Mouse (Mus musculus) intestine, embryonic 15.5 days (tissue): ENCODE measurements around the gene Sdhaf1. TPM values are rescaled to one million over a fixed set of nuclear protein-coding genes. Genes with fewer than 3 reads are reported as not detected.

Source experiments
- ATAC-seq: fragments of 200-750 bp; cut with Nextera tagmentation; 2 replicates; pipeline ENCODE4 v1.8.0; 2017; ENCODE audit warnings: moderate TSS enrichment, moderate library complexity
- H3K27ac ChIP-seq: fragments of 300-500 bp; sonication (generic); 2 replicates; pipeline ENCODE4 v1.5.1; 2015; ENCODE audit warnings: mild to moderate bottlenecking, inconsistent platforms
- H3K27me3 ChIP-seq: fragments of 300-500 bp; sonication (generic); replicated peaks from 2 replicates; pipeline ENCODE4 v1.6.1; 2015; ENCODE audit warnings: inconsistent platforms
- H3K36me3 ChIP-seq: fragments of 300-500 bp; sonication (generic); 2 replicates; pipeline ENCODE4 v1.6.1; 2015; ENCODE audit warnings: inconsistent platforms
- H3K4me1 ChIP-seq: fragments of 300-500 bp; sonication (generic); replicated peaks from 2 replicates; pipeline ENCODE4 v1.6.1; 2015; ENCODE audit warnings: inconsistent platforms
- H3K4me2 ChIP-seq: fragments of 300-500 bp; sonication (generic); replicated peaks from 2 replicates; pipeline ENCODE4 v1.6.1; 2015; ENCODE audit warnings: mild to moderate bottlenecking, inconsistent platforms
- H3K4me3 ChIP-seq: fragments of 300-500 bp; sonication (generic); replicated peaks from 2 replicates; pipeline ENCODE4 v1.5.1; 2015; ENCODE audit warnings: inconsistent platforms
- H3K9ac ChIP-seq: fragments of 300-500 bp; sonication (generic); 2 replicates; pipeline ENCODE4 v1.6.1; 2015; ENCODE audit warnings: inconsistent platforms
- H3K9me3 ChIP-seq: fragments of 300-500 bp; sonication (generic); 2 replicates; pipeline ENCODE4 v1.6.1; 2016; ENCODE audit warnings: inconsistent platforms
- WGBS: fragments of 180-500 bp; shearing (Covaris S2); methylation state at CpG from one replicate; pipeline ENCODE4 v1.1.7; 2015; 5-methylcytosine and 5-hydroxymethylcytosine counted together
- polyA plus RNA-seq: library from polyadenylated mRNA; unstranded; fragments of >200 nt; fragmentation: Nextera tagmentation; extraction: Ambion mirVana; gene quantifications from 2 replicates; pipeline ENCODE4 v1.2.1, GENCODE M21; 2015

The Sdhaf1 gene
- polyA plus RNA-seq, 1 experiment from 2014 or later = 18.0 TPM

- ATAC-seq = peak; percentile 31
- no peaks in the 10 kb centered on the region for H3K36me3 ChIP-seq
- WGBS = 27% methylated on average over 6 of the region's 6 CpGs
- H3K4me2 ChIP-seq = peak overlapping the region; percentile 87
- H3K27ac ChIP-seq = peak overlapping the region; percentile 92
- H3K4me3 ChIP-seq = peak overlapping the region; percentile 85
- no peaks in the 10 kb centered on the region for H3K27me3 ChIP-seq
- H3K9ac ChIP-seq = peak overlapping the region; percentile 45
- peaks cover 10% of the 10 kb centered on the region for H3K4me1 ChIP-seq
- H3K9me3 ChIP-seq = no peaks in the 10 kb centered on the region
Measured at GRCm38 (mm10) chr7:30322865-30323264, 830 bp downstream of the Sdhaf1 start.

GRCm38 (mm10) chr7:30322285-30322667, 1.4 kb downstream of the Sdhaf1 start:
- Histone ChIP-seq H3K9ac (peak overlapping the region; percentile 92), H3K4me1 (peaks cover 10% of the 10 kb centered on the region), H3K36me3 (no peaks in the 10 kb centered on the region), H3K4me2 (peak overlapping the region; percentile 87), H3K4me3 (peak overlapping the region; percentile 85), H3K9me3 (no peaks in the 10 kb centered on the region), H3K27ac (peak overlapping the region; percentile 92), H3K27me3 (no peaks in the 10 kb centered on the region)
- peak; percentile 98 for ATAC-seq
- WGBS = under 1% methylated on average over 20 of the region's 20 CpGs

DNA sequence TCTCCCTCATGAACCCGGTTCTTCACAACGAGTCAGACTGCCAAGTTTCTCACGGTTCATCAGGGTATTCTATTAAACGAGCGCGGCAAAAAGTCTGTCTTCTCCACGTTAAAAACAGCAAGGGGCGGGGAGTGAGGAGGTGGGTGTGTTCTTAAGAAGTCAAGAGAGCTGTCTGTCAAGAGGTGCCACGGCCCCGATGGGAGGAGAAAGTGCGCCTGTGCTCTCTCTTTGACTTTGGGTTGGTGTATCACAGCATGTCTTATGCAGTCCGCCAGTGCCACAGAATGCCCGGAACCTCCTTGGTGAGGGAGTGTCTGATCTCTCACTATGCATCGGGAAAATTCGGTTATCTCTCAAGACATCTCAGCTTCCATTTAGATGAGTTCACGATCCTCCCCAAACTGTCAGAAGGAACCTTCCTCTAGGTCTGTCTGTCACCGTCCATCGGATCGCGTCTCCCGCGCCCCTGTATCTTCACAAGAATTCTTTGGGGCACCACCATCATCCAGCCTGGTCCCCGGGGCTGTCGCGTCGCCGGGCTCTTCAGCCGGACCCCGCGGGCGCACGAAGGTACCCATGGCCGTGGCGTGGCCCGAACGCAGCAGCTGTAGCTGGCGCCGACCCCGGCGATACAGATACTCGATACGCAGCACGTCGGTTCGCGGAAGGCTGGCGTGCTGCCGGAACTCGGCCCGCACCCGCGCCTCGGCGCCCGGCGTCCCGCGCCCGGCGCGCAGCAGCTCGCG, 2.0 kb downstream of the Sdhaf1 start, which contains the start of gene E130208F15Rik:
E130208F15Rik (plus strand) TSS at position 202 of the 746 bp plus-strand sequence.
- Histone ChIP-seq H3K4me3 (peak within 1 kb of the TSS; percentile 85), H3K27ac (peak within 1 kb of the TSS; percentile 92), H3K4me2 (peak within 1 kb of the TSS; percentile 87), H3K4me1 (peaks cover 10% of the 10 kb centered on the region), H3K27me3 (no peaks in the 10 kb centered on the region), H3K9ac (peak within 1 kb of the TSS; percentile 92), H3K36me3 (no peaks in the 10 kb centered on the region), H3K9me3 (no peaks in the 10 kb centered on the region)
- under 1% methylated on average over 63 of the region's 63 CpGs for WGBS
- peak; percentile 74 for ATAC-seq

DNA sequence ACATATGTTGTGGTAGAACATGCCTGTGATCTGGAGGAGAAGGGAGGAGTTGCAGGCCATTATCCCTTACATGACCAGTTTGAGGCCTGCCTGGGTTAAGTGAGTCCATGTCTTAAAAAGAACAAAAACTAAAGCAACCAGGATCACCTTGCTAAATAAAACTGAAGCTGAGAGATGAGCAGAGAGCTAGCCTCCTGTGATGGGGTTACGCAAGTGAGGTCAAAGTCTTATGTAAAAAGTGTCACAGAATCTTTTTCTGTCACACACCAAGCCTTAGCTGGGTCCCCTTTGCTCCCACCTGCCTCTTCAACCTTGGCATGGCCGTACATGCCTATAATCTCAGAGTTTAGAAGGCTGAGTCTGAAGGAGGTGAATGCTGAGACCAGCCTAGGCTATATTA, 2.7 kb downstream of the Sdhaf1 start:
- Histone ChIP-seq H3K4me3 (no peak overlapping the region), H3K4me1 (peaks cover 10% of the 10 kb centered on the region), H3K27ac (0 out of 2 replicates have a peak overlapping the region, but pooled peaks have one; percentile 40), H3K4me2 (peak overlapping the region; percentile 87), H3K9me3 (no peaks in the 10 kb centered on the region), H3K9ac (0 out of 2 replicates have a peak overlapping the region, but pooled peaks have one; percentile 4), H3K27me3 (no peaks in the 10 kb centered on the region), H3K36me3 (no peaks in the 10 kb centered on the region)
- ATAC-seq = no peak
- WGBS = 74% methylated on average over 2 of the region's 2 CpGs

DNA sequence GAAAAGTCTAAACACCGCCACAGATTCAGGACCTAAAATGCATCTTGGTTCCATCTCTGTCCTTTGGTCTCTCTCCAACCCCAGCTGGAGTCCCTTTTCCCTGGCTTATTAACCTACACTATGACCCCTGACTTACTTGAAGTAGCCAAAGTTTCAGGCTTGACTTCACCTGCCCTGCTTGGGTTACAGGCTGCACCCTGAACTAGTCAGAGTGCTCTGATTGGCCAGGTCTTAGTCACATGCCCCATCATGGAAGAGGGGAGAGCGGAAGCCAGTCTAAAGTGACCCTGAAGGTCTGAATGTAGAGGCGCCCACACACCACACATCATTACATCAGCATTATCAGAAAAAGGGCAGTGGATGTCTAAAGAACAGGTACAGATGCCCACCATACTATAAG, 5.6 kb downstream of the Sdhaf1 start:
- Histone ChIP-seq H3K4me2 (no peak overlapping the region), H3K36me3 (no peaks in the 10 kb centered on the region), H3K27me3 (no peaks in the 10 kb centered on the region), H3K4me1 (peaks cover 20% of the 10 kb centered on the region), H3K27ac (no peak overlapping the region), H3K4me3 (no peak overlapping the region), H3K9ac (no peak overlapping the region), H3K9me3 (no peaks in the 10 kb centered on the region)
- WGBS = 96% methylated on average over 3 of the region's 3 CpGs
- ATAC-seq = no peak

DNA sequence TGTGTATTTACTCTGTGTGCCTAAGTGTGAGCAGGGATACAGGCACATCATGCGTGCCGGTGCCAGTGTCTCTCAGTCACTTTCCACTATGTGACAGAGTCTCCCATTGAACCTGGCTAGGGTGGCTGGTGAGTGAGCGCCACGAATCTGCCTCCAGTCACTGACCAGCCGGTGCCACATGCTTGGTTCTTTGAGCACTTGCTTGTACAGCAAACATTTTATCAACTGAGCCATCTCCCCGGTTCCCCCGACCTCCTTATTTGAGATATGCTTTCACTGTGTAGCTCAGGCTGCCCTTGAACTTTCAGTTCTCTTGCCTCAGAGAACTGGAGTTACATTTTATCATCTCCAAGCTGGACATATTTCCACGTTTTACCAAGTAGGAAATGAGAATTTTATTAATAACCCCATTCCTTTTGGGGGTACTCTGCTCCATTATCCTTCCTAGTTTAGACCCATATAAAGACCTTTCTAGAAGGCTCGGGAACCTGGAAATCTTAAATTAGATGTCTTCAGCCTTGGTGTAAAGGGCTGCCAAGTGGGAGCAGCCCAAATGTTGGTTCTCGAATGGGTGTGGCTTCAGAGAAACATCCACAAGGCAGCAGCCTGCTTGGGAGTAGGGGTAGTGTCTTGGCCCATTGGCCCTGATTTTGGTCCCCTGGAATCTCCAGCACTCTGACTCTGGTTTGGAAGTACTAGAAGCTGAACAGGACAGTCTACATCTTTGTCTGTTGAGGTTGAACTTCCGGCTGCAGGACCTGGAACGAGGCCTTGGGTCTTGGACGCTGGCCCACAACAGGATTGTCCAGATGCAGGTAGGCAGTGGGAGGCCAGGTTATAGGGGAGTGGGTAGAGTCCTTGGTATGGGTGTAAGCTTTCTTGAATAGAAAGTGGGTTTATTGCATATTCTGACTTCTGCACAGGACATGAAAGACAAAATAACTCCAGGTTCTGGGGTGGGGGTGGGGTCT, 7.9 kb downstream of the Sdhaf1 start:
- H3K27me3 ChIP-seq = no peaks in the 10 kb centered on the region
- WGBS = 65% methylated on average over 13 of the region's 13 CpGs
- H3K9me3 ChIP-seq = no peaks in the 10 kb centered on the region
- peak overlapping the region; percentile 50 for H3K9ac ChIP-seq
- H3K4me2 ChIP-seq = peak overlapping the region; percentile 61
- peak overlapping the region; percentile 47 for H3K4me3 ChIP-seq
- no peak for ATAC-seq
- H3K4me1 ChIP-seq = peaks cover 14% of the 10 kb centered on the region; the same call in 1 of the 2 replicates
- no peak overlapping the region for H3K27ac ChIP-seq
- H3K36me3 ChIP-seq = no peaks in the 10 kb centered on the region

DNA sequence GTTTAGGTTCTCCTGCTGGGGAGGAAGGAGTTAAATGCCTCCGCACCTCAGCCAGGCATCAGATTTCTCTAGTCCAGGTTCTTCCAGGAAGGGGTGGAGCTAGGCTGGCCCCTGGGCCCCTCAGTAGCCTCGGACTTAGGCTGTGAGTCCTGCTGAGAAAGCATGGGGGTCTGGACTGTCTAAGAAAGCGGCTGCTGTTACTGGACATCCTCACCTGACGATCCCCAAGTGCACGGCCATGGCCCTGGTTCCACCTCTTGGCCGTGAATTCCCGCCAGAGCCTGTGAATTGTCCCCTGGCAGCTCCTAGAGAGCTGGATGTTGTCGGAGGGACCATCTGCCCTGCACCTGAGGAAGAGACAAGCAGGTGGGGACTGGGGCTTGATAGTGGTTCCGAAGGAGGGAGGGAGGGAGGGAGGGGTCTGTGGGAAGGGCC, 9.0 kb downstream of the Sdhaf1 start, which contains the start of gene Syne4:
Syne4 (plus strand) TSS at position 87 of the 435 bp plus-strand sequence.
- Histone ChIP-seq H3K4me1 (peaks cover 10% of the 10 kb centered on the region; the same call in 1 of the 2 replicates), H3K27me3 (no peaks in the 10 kb centered on the region), H3K4me2 (peak within 1 kb of the TSS; percentile 61), H3K9me3 (no peaks in the 10 kb centered on the region), H3K9ac (peak within 1 kb of the TSS; percentile 50), H3K36me3 (no peaks in the 10 kb centered on the region), H3K27ac (peak within 1 kb of the TSS; percentile 44; the same call in 1 of the 2 replicates), H3K4me3 (peak within 1 kb of the TSS; percentile 47)
- peak; percentile 81 for ATAC-seq
- WGBS = 2% methylated on average over 9 of the region's 9 CpGs

- Histone ChIP-seq H3K4me1 (peaks cover 17% of the 10 kb centered on the region), H3K9ac (no peak overlapping the region), H3K9me3 (no peaks in the 10 kb centered on the region), H3K36me3 (no peaks in the 10 kb centered on the region), H3K4me2 (no peak overlapping the region), H3K27me3 (no peaks in the 10 kb centered on the region), H3K27ac (no peak overlapping the region), H3K4me3 (no peak overlapping the region)
- WGBS = 50% methylated on average over 27 of the region's 27 CpGs
- ATAC-seq = no peak
Measured at GRCm38 (mm10) chr7:30313666-30314320, 9.9 kb downstream of the Sdhaf1 start.

DNA sequence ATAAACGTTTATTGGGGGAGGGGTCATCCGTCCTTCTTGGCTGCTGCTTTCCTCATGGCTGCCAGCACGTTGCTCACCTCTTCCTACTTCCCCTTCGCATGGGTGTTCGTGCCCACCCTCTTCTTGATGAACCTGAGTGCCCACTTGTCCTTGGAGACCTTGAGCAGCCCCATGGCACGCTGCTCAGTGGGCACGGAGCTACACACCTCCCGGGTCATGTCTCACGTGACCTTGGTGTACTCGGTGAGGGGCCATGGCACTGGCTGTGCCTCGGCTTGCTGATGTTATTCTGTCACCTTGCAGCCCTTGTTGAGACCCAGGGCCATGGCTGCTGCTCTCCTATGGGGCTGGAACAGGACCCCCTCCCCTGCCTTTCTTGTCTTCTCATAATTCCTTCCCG, 13.6 kb downstream of the Sdhaf1 start:
- Histone ChIP-seq H3K36me3 (no peaks in the 10 kb centered on the region), H3K4me3 (no peak overlapping the region), H3K9ac (no peak overlapping the region), H3K27ac (no peak overlapping the region), H3K4me1 (peaks cover 18% of the 10 kb centered on the region), H3K27me3 (no peaks in the 10 kb centered on the region), H3K9me3 (no peaks in the 10 kb centered on the region), H3K4me2 (no peak overlapping the region)
- no peak for ATAC-seq
- 82% methylated on average over 12 of the region's 12 CpGs for WGBS

- H3K9me3 ChIP-seq = no peaks in the 10 kb centered on the region
- H3K36me3 ChIP-seq = no peaks in the 10 kb centered on the region
- H3K27ac ChIP-seq = no peak overlapping the region
- peak overlapping the region; percentile 84 for H3K4me2 ChIP-seq
- WGBS = 59% methylated on average over 15 of the region's 15 CpGs
- peak overlapping the region; percentile 66 for H3K4me3 ChIP-seq
- peak overlapping the region; percentile 51 for H3K9ac ChIP-seq
- H3K4me1 ChIP-seq = peaks cover 15% of the 10 kb centered on the region
- no peak for ATAC-seq
- no peaks in the 10 kb centered on the region for H3K27me3 ChIP-seq
Measured at GRCm38 (mm10) chr7:30309395-30310129, 14.1 kb downstream of the Sdhaf1 start.
